Mouse (Mus musculus) ES-CJ7 (cell line): ENCODE results near the gene Alkbh2.

Source experiments
- DNase-seq: peaks from one replicate; pipeline ENCODE4 v3.0.0; 2011; ENCODE audit warnings: low read depth, low spot score

Alkbh2 gene

GRCm38 (mm10) chr5:114101873-114102272 is 26.1 kb downstream of the Alkbh2 start:
- no peak for DNase-seq

GRCm38 (mm10) chr5:114100390-114101099 is 27.5 kb downstream of the Alkbh2 start:
- no peak for DNase-seq

GRCm38 (mm10) chr5:114099709-114100389 is 28.2 kb downstream of the Alkbh2 start:
- DNase-seq, result peak; percentile 93

GRCm38 (mm10) chr5:114091057-114091807 is 36.8 kb downstream of the Alkbh2 start, which contains the start of gene Svop:
TSS of gene Svop (minus strand) at chr5:114091570.
- peak; percentile 86 for DNase-seq

- no peak for DNase-seq
Observed at GRCm38 (mm10) chr5:114090421-114091013, 37.5 kb downstream of the Alkbh2 start.

- no peak for DNase-seq
Observed at GRCm38 (mm10) chr5:114087875-114088480, 40.0 kb downstream of the Alkbh2 start.

GRCm38 (mm10) chr5:114085501-114085900 is 42.5 kb downstream of the Alkbh2 start:
- DNase-seq, result no peak

- DNase-seq, result no peak
Observed at GRCm38 (mm10) chr5:114077009-114077408, 51.0 kb downstream of the Alkbh2 start.
